Mouse (Mus musculus) ES-Bruce4 (cell line): ENCODE results near the gene Fndc3b. TPM values are rescaled to one million over a fixed set of nuclear protein-coding genes. Genes with fewer than 3 reads are reported as not detected.

Experiments
- H3K27ac ChIP-seq: 2 replicates; pipeline ENCODE4 v1.5.1; 2012; ENCODE audit warnings: low read length, inconsistent platforms; ENCODE audit not compliant: insufficient read depth
- H3K27me3 ChIP-seq: 2 replicates; pipeline ENCODE4 v1.6.1; 2012; ENCODE audit warnings: mild to moderate bottlenecking, low read length, inconsistent platforms; ENCODE audit not compliant: control insufficient read depth, poor library complexity, insufficient read depth, severe bottlenecking
- H3K36me3 ChIP-seq: 2 replicates; pipeline ENCODE4 v1.6.1; 2012; ENCODE audit warnings: inconsistent platforms, mild to moderate bottlenecking, low read length, moderate library complexity; ENCODE audit not compliant: control insufficient read depth, poor library complexity, insufficient read depth, severe bottlenecking
- H3K4me1 ChIP-seq: one replicate; pipeline ENCODE4 v1.8.1; 2011; ENCODE audit warnings: low read length; ENCODE audit not compliant: control insufficient read depth, insufficient read depth
- H3K4me3 ChIP-seq: 2 replicates; pipeline ENCODE4 v1.5.1; 2011; ENCODE audit warnings: low read depth, mild to moderate bottlenecking, low read length
- H3K9ac ChIP-seq: 2 replicates; pipeline ENCODE4 v1.6.1; 2012; ENCODE audit warnings: low read depth, mild to moderate bottlenecking, inconsistent platforms; ENCODE audit not compliant: poor library complexity, severe bottlenecking
- H3K9me3 ChIP-seq: replicated peaks from 2 replicates; pipeline ENCODE4 v1.6.1; 2012; ENCODE audit warnings: mild to moderate bottlenecking, low read length, inconsistent platforms; ENCODE audit not compliant: control insufficient read depth, poor library complexity, insufficient read depth, severe bottlenecking
- CTCF ChIP-seq: IDR thresholded peaks from one replicate; pipeline ENCODE4 v1.8.1; 2011; ENCODE audit warnings: low read depth, low read length
- EP300 ChIP-seq: IDR thresholded peaks from 2 replicates; pipeline ENCODE4 v1.6.1; 2011; ENCODE audit warnings: low read depth, low read length; ENCODE audit not compliant: insufficient read depth
- POLR2A ChIP-seq: IDR thresholded peaks from one replicate; pipeline ENCODE4 v1.8.1; 2011; ENCODE audit warnings: low read length; ENCODE audit not compliant: insufficient read depth
- polyA plus RNA-seq: library from polyadenylated mRNA; stranded (reverse); fragments of >200 nt; gene quantifications from 2 replicates; pipeline ENCODE4 v1.2.4, GENCODE M21; 2011; ENCODE audit warnings: low read depth; ENCODE audit not compliant: missing spikeins, insufficient read depth, insufficient read length

Gene Fndc3b
- polyA plus RNA-seq, 1 experiment, result 36.7 TPM

GRCm38 (mm10) chr3:27439704-27440103 is 271.4 kb downstream of the Fndc3b start:
- Histone ChIP-seq H3K9me3 (no peaks in the 10 kb centered on the region), H3K4me1 (no peaks in the 10 kb centered on the region), H3K27me3 (no peaks in the 10 kb centered on the region), H3K9ac (no peak overlapping the region), H3K4me3 (no peak overlapping the region), H3K27ac (no peak overlapping the region), H3K36me3 (no peaks in the 10 kb centered on the region)
- TF ChIP-seq EP300 (no peak), CTCF (no peak), POLR2A (no peak)

- no peak overlapping the region for H3K9ac ChIP-seq
- no peak overlapping the region for H3K27ac ChIP-seq
- no peaks in the 10 kb centered on the region for H3K4me1 ChIP-seq
- H3K9me3 ChIP-seq, result no peaks in the 10 kb centered on the region
- no peaks in the 10 kb centered on the region for H3K27me3 ChIP-seq
- TF ChIP-seq CTCF (no peak), POLR2A (no peak), EP300 (no peak)
- no peaks in the 10 kb centered on the region for H3K36me3 ChIP-seq
- no peak overlapping the region for H3K4me3 ChIP-seq
Observed at GRCm38 (mm10) chr3:27435096-27435620, 275.9 kb downstream of the Fndc3b start.

- Histone ChIP-seq H3K27ac (no peak overlapping the region), H3K4me1 (no peaks in the 10 kb centered on the region), H3K9ac (no peak overlapping the region), H3K4me3 (no peak overlapping the region), H3K9me3 (no peaks in the 10 kb centered on the region), H3K27me3 (no peaks in the 10 kb centered on the region), H3K36me3 (no peaks in the 10 kb centered on the region)
- TF ChIP-seq EP300 (no peak), POLR2A (no peak), CTCF (no peak)
Observed at GRCm38 (mm10) chr3:27432981-27433380, 278.1 kb downstream of the Fndc3b start.

- no peaks in the 10 kb centered on the region for H3K4me1 ChIP-seq
- no peak overlapping the region for H3K9ac ChIP-seq
- H3K36me3 ChIP-seq, result no peaks in the 10 kb centered on the region
- no peak overlapping the region for H3K4me3 ChIP-seq
- no peaks in the 10 kb centered on the region for H3K9me3 ChIP-seq
- TF ChIP-seq EP300 (no peak), CTCF (no peak), POLR2A (no peak)
- no peak overlapping the region for H3K27ac ChIP-seq
- H3K27me3 ChIP-seq, result no peaks in the 10 kb centered on the region
Observed at GRCm38 (mm10) chr3:27430621-27431263, 280.4 kb downstream of the Fndc3b start.

GRCm38 (mm10) chr3:27427406-27427805 is 283.7 kb downstream of the Fndc3b start:
- H3K27me3 ChIP-seq, result no peaks in the 10 kb centered on the region
- no peaks in the 10 kb centered on the region for H3K4me1 ChIP-seq
- H3K9me3 ChIP-seq, result no peaks in the 10 kb centered on the region
- no peak overlapping the region for H3K27ac ChIP-seq
- no peaks in the 10 kb centered on the region for H3K36me3 ChIP-seq
- no peak overlapping the region for H3K4me3 ChIP-seq
- no peak overlapping the region for H3K9ac ChIP-seq
- TF ChIP-seq POLR2A (no peak), EP300 (no peak), CTCF (no peak)

- no peak overlapping the region for H3K27ac ChIP-seq
- no peaks in the 10 kb centered on the region for H3K4me1 ChIP-seq
- no peaks in the 10 kb centered on the region for H3K27me3 ChIP-seq
- H3K9me3 ChIP-seq, result no peaks in the 10 kb centered on the region
- H3K9ac ChIP-seq, result no peak overlapping the region
- TF ChIP-seq EP300, result no peak
- no peak for TF ChIP-seq POLR2A
- H3K4me3 ChIP-seq, result no peak overlapping the region
- no peaks in the 10 kb centered on the region for H3K36me3 ChIP-seq
Observed at GRCm38 (mm10) chr3:27424049-27424667, 286.9 kb downstream of the Fndc3b start.
